Mouse (Mus musculus) urinary bladder, postnatal 25 days (tissue): ENCODE results near the gene Atg7.

Experiments
- DNase-seq: peaks from one replicate; pipeline ENCODE4 v3.0.0; 2022; ENCODE audit warnings: low spot score

Atg7 gene

DNA sequence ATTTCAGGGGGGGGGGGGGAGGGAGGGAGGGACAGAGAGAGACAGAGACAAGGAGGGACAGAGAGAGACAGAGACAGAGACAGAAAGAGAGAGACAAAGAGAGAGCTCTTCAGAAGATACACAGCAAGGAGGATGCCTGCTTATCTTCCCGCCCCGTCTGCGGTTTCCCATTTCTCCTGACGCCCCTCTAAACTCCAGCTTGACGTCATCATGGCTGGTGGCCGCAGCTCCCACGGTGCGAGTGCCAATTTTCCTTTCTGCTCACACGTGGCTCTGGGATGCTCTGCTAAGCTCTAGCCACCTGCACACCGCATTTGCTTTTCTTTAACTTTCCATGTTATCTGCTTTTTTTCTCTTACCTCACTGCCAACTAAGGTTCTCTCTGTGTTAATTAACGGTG, 175.1 kb downstream of the Atg7 start:
- no peak for DNase-seq

DNA sequence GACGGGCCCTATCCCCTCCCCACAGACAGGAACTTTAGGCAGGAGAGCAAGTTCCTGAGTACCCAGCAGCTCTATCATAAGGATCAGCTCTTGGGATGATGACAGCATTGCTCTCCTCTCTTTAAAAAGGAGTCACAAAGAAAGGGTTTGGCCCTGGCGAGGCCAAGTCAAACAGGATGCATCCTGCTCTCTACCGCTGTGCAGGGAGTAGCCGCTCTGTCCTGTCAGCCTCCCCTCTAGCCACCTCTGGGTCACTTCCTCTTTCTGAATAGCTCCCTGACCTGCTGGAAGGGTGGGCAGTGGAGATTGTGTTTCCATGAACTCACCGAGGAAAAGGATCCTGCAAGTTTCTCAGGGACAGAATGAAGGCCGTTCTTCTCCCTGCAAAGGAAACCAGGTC, 175.6 kb downstream of the Atg7 start:
- DNase-seq, result no peak

DNA sequence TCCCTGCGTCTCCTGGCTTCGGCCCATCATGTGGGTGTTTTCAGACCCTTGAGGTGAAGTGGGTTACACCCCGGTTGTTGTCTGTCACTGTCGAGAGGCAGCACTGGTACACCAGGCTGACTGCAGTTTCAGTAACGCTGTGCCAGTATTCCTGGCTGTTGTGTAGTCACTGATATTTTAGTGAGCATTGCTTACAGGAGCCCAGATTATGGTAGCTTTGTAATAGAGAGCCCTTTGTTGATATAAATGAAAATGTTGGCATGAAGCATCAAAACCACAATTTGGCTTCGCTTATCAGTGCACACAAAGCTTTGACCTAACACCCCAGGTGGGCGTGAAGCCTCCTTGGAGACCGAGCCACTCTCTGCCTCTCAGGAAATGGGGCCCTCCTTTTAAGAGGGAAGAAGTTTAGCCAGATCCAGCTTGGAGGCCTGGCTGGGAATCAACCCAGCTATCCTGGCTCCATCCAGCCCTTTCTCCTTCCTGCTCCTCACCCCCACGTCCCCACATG, 177.1 kb downstream of the Atg7 start:
- DNase-seq, result no peak

DNA sequence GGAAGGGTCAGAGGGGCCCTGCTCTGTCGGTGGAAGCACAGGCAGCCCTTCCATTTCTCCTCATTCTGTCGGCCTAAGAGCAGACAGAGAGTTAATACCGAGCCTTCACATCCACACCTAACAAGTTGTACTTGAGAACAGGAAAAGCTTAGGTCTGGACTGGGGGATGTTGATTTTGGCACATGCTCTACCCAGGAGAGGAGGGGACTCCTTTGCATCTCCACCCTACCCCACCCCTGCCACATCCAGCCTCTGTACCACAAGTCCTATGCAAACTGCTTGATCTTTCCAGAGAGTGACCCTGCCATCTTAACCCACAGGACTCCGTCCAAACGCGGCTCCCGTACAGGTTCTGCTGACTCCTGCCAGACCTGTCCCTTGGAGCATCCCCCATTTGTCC, 178.7 kb downstream of the Atg7 start:
- DNase-seq, result no peak

DNA sequence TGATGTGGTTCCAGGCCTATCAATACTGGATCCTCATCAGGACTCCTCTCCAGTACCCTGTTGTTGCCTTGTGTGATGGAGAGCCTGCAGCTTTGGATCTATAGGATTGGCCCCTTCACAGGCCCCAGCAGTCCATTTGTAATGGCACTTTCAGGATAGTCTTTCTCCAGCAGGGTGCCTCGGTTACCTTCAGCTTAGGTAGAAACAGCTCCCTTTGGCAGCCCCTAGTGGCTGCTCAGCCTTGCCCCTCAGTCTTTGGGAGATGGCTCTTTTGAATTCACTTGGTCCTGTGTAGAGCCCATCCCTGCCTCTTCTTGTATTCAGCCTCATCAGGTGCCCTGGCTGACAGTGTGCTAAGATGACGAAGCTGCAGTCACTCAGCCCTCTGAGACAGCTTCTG, 184.0 kb downstream of the Atg7 start:
- no peak for DNase-seq

DNA sequence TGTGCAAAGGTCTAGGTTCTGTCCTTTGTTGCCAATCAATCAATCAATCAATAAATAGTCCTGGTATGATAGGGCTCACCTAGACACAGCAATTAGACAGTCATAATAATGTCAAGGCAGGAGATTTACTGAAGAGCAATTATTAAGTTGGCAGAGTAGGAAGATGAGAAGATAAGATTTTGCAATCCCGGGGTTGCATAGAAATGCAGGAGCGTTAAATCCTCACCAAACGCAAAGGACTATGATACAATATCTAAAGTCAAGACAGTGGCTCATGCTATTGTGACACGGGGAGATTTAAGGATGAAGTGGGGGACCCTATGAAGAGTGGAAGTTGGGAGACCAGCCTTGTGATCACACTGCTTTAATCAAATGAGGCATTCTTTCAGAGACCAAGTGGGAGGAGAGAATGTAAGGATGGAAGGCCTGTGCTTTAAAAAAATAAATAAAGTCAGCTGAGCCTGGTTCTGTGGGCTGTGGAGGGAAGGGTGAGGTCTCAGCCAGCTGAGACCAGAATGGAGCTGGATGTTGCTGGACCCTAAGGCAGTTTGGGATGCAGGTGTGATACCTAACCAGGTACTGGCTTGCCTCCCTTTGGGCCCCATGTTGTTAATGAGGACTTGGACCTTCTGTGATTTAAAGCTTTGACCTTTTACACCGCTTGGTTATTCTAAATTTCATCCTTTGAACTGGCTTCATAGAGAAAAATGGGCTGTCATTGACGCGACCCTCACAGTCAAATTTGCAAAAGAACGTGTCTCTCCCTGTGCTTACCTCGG, 187.0 kb downstream of the Atg7 start:
- DNase-seq, result no peak

DNA sequence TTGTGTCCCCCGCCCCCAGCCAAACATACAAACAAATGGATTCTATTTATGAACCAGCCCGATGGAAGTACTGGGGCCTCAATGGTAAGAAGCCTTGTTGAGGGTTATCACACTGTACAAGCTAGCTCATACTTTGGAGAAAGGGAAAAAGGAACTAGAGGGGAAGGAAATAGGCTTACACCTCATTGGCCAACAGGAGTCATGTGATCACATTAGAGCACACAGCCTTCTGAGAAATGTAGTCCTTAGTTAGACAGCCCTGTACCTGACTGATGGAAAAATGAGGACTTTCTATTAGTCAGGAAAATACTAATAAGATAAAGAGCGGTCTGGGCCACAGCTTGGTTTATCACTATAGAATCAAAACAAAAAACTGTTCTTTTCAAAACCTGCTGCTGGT, 188.9 kb downstream of the Atg7 start:
- no peak for DNase-seq

DNA sequence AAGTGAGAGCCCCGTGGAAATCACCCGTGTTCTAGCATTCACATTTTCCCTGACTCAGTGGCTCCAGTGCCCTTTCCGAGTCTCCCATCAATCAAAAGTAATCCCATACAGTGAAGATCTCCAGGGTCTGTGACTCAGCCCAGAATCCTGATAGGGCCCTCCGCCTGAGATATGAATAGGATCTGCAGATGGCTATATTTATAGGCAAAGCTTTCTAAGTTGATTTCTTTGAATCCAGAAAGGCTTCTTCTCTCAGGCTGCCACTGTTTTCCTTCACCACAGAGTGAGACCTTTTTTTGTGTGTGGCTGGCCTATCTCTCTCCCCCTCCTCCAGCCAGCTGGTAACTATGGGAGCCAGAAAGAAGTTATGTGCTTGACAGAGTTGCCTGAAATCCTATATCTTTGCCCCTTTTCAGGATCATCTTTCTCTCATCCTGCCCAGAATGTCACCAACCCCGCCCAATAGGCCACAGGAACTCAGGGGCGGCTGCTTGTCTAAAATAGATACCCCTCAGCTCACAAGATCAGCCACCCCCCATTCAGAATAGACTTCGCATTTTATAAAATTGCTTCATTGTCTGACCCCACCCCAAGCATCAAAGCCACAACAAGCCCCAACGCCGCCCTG, 190.3 kb downstream of the Atg7 start:
- no peak for DNase-seq

DNA sequence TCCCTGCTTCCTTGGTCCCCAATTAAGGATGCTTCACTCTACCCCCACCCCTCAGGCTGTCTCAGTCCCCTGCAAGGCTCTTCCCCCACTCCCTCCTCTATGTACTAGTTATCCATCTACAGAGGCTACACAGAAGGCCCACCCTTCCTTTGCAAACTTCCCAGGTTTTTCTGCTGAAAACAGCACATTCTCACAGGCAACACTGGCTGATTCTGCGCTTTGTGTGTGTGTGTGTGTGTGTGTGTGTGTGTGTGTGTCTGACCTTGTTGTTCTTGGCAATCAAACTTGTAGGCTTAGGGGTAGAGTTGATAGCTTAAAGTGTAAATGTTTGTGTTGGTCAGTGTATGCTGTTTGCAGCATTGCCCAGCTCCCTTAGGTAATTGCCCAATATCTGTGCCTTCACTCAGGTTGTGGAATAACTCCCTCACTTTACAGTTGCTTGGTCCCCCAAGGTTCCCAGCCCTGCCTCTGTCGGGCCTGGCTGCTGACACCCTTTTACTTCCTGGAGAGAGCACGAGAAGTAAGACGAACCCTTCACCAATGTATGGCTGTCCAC, 191.0 kb downstream of the Atg7 start:
- DNase-seq, result no peak

DNA sequence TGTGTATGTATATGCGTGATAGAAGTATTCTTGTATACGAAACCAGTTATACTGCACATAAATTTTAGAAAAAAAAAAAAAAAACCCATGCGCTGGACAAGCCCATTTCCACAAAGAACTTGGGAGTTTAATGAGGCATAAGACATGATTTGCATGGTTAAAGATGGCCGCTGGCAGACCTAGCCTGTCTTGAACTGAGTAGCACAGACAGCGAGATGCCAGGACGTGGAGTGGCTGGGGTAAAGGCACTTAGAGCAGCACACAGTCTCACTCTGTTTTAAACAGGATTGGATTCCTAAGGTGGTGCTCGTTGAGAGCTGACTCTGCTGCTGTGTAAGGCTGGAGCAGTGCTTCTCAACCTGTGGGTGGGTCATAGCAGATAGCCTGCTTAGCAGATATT, 192.4 kb downstream of the Atg7 start:
- no peak for DNase-seq

DNA sequence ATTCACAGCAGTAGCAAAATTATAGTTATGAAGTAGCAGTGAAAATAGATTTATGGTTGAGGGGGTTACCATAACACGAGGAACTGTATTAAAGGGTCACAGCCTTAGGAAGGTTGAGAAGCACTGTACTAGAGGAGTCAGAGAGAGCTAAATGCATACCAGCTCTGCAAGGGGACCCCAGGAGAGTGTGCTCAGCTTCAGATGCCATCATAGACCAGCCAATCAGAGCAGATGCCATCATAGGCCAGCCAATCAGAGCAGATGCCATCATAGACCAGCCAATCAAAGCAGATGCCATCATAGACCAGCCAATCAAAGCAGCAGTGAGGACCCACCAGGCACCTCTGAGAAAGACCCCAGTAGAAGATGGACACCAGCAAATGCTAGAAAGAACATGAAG, 192.9 kb downstream of the Atg7 start:
- DNase-seq, result no peak

DNA sequence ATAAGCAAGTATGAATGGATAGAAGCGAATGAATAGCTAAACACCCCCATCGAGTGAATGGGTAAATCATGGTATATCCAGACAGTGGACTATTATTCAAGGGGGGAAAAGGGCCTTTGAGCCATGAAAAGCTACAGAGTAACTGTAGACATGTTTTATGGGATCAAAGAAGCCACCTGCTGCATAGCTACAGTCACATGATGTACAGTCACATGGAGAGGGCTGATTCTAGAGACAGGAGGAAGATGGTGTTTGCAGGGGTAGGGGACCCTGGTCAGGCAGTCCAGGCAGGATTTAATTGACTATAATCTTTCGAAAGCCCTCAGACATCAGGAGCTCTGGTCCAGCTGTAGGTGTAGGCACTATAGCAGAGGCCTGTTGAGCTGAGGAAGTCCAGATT, 193.5 kb downstream of the Atg7 start:
- no peak for DNase-seq

DNA sequence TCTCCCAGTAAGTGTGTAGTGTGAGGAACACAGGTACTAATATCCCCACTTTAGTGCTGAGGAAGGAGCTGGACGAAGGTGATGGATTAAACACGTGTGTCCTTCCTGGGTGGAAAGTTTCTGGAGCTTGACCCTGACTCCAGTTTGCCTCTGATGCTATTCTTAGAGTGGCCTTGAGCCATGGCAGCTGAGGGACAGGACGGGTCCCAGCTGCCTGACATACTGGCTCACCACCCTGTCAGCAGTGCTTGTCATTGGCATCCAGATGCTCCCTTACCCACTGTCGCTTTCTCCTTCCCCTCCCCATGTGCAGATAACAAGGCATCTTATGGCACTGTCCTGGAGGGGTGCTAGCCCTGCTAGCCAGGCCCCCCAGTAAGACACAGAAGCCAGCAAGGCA, 196.0 kb downstream of the Atg7 start:
- no peak for DNase-seq

DNA sequence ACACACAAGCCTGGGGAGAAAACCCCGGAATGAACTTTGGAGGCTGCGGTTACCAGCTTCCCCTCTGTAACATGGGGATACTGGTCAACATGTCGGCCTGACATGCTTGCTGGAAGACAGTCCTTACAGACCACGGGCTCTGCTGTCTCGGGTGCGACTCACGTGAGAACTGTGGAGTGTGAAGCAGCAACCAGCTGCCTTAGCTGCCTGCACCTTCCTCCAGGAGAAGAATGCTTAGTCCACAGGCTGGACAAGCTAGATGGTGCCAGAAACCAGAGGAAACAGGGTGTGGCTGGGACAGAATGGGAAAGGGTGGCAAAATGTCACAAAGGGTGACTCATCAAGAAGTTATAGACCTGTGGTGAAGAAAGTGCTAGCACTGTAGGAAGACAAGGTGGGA, 197.1 kb downstream of the Atg7 start:
- DNase-seq, result no peak

DNA sequence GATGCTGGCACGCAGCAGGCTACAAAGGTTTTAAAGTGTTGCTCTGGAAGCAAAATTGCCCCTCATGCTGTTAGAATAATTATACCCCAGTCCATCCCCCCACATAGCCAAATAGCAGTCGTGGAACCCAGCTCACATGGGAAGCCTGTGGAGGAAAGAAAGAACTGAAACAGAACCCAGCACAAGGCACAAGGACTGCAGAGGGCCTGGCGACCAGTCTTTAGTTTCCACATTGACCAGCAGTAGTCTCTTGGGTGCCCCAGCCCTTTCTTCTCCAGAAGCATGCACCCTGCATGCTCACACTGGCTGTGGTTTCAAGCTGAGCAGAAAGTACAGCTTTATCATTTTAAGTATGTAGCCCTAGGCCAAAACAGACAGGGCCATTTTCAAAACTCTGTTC, 199.2 kb downstream of the Atg7 start:
- no peak for DNase-seq

DNA sequence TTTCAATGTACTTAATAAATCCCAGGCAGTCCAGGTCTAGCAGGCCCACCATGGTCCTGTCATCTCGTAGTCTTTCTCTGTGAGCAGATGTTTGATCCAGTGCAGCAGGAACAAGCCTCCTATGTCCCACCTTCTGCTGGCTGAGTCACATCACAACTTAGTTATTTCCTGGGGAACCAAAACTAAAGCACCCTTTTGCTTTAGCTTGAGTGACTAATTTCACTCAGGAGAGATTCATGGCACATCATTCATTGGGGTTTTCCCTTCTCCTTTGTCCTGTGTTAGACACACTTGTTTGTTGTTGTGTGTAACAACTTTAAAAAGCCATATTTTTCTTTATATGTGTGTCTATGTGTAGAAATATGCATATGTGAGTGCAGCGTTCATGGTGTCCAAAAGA, 200.0 kb downstream of the Atg7 start:
- no peak for DNase-seq

DNA sequence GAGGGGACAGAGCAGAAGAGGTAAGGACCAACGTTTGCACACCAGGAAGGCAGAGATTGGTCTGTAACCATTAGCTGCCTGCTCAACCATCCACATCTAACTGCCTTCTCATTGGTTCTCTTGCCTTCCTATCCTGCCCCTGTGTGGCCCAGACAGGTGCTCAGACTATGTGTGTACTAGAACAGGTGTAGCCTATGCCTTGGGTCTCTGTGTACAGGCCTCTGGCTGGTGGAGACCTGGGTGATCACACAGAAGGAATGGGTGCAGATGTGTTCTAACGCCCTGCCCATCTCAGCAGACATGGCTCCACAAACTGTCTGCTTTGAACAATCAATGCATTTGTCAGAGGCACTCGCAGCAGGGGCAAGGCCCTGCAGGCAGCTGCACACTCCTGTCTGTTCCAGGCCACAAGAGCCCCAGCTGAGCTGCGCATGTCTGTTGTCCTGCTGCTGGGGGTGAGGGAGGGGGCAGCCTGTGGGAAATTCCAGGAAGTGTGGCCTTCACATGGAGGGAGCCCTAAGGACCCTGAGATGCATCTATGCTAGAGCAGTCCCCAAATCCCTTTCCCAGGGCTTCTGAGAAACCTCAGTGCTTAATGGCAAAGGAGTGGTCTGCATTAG, 203.4 kb downstream of the Atg7 start:
- DNase-seq, result no peak

DNA sequence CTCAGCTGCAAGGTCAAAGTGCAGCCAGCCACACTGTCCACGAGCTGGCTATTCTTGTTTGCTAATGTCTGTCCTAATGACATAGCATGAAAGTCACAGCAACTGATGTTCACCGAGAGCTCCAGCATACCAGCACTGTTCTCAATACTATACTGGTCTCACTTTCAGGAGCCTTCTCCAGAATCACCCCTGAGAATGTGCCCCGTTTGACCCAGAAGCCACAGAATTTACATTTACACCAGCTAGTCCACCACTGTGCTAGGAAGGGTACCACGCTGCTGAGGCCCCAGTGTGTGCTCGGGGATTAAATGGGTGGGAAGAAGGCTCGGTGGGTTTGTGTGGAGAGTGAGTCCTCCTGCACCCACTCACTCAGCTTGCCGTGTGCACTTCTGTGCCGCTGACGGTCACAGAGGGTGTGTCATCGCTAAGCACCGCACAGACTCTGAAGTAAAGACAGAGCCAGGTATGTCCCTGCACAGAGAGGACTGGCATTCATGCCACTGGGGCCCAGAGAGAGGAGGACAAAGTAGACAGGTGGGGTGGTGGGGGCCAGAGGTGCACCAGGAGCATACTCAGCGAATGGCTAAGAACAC, 204.8 kb downstream of the Atg7 start:
- no peak for DNase-seq

DNA sequence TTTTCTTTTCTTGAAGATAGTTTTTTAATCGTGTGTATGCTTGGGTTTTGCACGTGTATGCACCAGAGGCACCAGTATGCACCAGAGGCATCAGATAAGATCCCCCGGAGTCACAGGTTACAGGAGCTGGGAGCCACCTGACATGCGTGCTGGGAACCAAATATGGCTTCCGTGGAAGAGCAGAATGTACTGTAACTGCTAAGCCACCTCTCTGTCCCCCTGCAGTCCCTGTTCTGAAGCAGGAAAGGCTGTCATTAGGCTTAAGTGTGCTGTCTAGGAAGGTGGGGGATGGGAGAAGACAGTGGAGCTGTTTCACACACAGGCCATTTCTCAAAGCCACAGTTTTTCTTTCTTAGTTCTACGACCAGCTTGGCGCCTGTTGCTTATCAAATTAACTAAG, 205.9 kb downstream of the Atg7 start:
- DNase-seq, result no peak

DNA sequence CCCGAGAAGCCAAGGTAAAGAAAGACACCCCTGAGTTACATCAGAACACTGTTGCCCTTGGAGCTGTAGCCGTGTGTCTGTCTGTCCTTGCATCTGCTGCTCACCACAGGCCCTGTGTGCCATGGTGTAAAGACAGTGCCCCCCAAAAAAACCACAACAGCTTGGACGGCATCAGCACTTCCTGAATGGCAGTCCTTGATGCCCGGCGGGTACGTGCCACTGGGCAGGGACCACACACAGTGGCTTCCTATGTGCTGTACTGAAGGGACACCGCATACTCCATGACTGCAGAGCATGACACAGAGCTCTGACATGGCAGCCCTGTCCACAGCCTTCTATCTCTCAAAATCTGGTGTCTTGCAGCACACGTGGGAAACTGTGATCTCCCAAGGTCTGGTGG, 206.9 kb downstream of the Atg7 start:
- DNase-seq, result no peak

DNA sequence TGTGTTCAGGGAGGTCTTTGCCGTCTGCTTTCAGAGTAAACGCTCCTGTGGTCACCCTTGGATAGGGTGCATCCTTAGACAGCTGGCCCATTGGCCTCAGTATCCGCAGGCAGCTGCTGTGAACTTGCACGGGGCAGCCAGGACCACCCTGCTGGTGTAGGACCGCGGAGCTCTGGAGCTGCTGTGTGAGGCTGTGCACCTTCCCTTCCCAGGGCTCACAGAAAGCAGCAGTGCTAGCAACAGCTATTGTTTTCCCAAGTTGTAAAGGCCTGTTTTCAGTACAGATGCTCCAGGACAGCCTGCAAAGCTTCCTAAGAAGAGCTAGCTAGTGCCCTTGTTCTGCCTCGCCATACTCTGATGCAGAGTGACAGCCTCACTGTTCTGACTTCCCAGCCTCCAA, 208.8 kb downstream of the Atg7 start:
- DNase-seq, result no peak

DNA sequence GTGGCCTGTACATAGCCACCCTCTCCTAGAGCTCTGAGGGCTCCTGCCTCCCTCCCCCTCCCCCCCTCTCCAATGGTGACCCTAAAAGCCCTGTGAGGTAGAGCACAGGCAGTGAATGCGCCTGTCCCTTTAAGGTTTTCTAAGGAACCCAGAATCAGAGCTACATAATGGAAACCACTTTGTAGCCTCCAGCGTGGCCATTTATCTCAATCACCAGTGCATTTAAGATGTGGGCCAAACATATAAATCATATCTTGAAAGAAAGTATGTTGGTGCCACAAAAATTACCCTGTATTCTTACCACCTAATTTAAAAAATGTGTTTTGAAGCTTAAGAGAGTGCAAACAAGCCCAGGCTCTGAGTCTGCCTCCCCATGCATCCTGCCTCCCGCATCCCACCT, 209.8 kb downstream of the Atg7 start:
- DNase-seq, result no peak

DNA sequence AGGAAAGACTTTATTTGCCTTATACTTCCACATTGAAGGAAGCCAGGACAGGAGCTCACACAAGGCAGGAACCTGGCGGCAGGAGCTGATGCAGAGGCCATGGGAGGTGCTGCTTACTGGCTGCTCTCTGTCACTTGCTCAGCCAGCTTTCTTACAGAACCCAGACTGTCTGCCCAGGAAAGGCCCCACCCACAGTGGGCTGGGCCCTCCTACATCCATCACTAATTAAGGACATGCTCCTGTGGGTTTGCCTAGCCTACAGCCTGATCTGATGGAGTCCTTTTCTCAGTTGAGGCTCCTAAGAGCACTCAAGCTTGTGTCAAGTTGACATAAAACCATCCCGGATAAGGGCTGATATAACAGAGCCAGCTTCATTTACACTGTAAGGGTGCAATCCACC, 211.5 kb downstream of the Atg7 start:
- DNase-seq, result no peak
